Mouse (Mus musculus): ENCODE data around the gene Gm11011.

Gene Gm11011

DNA sequence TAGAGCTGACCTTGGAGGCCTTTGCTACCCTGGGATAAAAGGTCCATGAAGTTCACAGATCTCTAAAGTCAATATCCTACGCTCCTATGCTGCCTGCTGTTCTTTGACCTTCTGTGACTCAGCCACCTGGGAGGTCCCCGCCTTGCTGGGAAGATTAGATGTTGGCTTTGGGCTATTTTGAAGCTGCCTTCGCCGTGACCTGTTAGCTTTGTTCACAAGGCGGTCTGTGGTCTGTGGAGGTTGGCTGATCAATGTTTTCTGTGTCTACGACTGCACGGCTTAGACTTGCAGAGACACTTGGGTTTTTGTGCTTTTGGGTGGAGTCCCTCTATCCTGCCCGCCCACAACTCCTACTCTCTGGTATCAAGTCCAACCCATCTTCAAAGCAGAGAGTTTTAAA is 2.9 kb upstream of the Gm11011 start:
- DNase-seq (ENCODE audit: inconsistent age in 2 of 2, low spot score in 1 of 2): no peak

DNA sequence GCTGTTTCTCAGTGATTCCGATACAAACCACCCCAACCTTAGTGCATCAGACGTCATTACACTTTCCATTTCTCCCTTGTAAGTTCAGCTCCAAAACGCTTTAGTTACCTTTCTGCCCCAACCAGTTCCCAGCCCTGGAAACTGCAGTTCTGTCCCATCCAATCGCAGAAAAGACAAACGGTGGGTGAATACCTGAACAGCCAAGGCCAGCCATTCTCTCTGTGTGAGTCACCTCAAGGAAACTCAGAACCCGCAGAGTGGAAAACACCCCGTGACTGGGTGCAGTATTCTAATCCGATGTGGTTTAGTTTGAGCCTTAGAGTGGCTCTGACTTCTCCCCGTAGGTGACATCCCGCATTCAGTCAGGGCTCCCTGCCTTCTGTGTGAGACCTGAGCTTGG is 2.2 kb upstream of the Gm11011 start:
- no peak for DNase-seq (ENCODE audit: inconsistent age in 2 of 2, low spot score in 1 of 2)

DNA sequence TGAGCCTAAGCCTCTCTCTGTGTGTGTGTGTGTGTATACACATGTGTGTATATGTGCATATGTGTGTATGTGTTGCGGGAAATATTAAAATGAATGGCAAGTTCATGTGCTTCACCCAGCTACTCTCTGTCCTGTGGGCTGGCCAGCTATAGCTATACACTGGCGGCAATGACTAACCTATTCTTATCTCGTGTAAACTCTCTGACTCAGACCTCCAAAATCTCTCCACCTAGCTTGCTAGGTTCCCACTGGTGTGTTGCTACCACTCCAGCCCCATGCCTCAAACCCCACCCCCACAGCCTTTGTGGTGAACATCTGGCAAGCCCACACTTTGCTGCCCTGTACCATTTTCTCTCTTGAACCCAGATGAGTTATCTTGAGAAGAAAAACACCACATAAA is 857 bp downstream of the Gm11011 start:
- DNase-seq (ENCODE audit: inconsistent age in 2 of 2, low spot score in 1 of 2): no peak

DNA sequence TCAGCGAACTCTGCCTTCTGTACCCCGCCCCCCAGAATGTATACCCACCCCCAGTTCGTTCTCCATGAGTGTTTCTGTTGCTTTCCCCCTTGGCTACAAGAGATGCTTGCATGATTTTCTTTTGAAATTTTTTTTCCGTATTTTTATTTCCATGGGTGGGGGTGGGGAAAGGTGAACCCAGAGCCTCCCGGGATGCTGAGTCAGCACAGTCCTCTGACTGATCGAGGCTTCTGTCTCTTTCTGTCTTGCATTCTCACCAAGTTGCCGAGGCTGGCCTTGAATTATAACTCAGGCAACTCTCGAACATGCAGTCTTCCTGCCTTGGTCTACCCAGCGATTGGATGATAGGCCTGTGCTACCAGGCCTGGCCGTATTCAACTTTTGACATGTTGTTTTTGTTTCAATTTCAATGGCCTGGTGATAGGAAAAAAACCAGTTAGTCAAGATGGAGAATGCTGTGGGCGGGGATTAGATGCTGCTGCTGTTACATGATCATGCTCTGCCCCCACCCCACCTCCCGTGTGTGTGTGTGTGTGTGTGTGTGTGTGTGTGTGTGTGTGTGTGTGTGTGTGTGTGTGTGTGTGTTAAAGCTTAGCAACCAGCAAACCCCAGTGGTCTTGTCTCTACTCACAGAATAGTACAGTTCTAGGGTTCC is 1.8 kb downstream of the Gm11011 start:
- no peak for DNase-seq (ENCODE audit: inconsistent age in 2 of 2, low spot score in 1 of 2)

DNA sequence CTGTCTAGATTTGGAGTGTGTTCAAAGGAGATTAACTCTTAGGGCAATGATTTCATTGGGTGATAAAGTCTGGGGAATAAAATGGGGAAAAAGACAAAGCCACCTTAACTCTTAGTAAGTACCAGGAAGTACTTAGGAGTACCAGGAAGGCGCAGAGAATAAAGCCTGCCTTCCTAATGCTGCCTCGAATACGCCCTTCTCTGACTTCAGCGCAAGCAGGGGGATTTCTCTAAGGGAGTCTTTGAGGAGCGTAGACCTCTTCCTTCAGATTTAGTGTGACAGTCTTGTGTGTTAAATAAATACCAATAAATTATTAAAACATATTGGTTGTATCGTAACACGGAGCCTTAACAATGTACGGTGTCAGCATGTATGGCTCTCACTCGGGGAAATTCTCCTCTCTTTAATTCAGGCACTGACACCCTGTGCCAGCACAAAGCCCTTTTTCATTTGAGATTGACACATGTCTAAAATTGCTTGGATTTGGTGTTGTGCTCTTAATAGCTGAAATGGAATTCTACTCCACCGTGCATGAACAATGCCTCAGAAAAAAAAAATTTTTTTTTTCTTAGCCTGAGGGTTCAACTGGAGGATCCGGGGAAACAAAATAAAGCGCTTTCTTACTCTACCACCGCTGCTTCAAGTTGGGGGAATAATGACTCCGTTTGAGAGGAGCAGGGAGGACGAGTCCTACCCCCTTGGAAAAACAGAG is 2.6 kb downstream of the Gm11011 start:
- no peak for DNase-seq (ENCODE audit: inconsistent age in 2 of 2, low spot score in 1 of 2)

DNA sequence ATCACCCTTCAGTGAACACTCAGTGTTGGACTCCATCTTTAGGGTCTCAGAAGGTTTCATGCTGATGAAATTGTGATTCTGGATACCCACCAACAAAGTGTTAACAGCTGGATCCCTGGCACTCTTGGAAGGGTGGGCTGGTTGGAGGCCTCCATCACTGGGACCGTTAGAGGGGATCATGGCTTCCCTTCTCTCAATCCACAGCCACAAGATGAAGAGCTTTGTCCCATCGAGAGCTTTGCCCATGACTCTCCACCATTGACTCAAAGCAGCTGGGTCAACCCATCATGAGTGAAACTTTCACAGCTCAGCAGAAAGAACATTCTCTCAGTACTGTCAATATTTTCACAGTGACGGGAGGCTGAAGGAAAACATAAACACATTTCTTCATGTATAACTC is 4.1 kb downstream of the Gm11011 start:
- no peak for DNase-seq (ENCODE audit: inconsistent age in 2 of 2, low spot score in 1 of 2)

DNA sequence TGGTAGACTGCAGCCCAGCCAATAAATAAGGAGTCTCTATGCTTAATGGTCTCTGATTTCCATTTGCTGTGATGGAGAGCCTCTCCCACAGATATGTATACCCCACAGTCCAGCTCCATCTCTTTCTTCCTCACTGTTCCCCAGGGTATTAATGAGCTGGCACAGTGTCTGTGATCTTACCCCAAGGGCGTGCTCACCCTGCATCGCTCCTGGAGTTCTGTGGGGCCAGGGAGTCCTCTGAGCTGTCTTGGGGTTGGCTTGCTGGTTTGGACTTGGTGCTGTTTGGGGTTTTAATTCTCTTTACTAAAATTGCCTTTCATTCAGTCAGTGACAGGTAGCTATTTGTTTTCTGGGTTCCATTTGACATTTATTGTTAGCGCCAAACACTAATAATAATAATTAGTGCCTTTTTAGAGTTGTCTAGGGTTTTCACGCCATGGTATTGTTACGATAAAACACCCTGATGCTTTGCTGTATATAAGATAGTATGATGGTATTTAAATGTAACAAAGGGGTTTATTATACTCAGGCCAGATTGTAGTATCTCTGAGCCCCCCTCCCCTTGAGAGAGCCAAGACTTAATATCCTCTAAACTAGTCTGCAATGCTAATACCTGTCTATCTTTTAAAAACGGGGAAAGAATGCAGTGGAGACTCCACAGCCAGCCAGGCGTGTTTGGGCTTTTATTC is 9.9 kb downstream of the Gm11011 start:
- DNase-seq (ENCODE audit: inconsistent age in 2 of 2, low spot score in 1 of 2): no peak

DNA sequence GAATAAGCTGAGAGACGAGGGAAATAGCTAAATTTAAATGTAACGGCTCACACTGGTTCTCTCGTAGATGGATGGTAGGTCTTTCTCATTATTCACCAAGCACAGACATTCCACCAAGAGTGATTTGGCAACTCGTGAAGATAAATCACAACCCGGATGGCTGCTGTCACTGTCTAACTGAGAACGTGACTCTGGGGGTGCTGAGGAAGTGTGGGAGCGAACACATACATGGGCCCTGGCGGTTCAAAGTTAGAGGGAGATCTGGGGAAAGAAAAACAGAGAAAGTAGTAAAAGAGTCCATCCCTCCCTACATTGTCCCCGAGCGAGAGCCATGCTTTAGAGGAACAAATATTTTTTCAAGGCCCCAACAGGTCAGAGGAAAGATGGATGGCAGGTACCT is 17.5 kb downstream of the Gm11011 start:
- no peak for DNase-seq (ENCODE audit: inconsistent age in 2 of 2, low spot score in 1 of 2)

DNA sequence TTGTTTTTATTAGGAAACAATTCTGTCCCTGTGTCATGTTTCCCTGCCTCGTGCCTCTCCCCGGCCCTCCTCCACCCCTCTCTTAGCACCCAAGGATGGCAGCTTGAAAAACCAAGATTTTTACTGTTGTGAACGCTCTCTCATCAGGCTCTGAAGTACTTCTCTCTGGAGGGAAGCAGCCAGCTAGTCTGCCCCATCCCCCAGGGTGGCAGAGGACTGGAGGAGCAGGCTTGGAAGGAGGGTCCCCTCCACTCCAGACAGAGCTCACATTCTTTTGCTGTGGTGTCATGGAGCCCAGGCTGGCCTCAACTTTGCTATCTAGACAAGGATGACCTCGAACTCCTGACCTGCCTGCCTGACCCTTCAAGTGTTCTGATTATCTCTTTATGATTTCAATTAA is 21.4 kb downstream of the Gm11011 start:
- no peak for DNase-seq (ENCODE audit: inconsistent age in 2 of 2, low spot score in 1 of 2)

DNA sequence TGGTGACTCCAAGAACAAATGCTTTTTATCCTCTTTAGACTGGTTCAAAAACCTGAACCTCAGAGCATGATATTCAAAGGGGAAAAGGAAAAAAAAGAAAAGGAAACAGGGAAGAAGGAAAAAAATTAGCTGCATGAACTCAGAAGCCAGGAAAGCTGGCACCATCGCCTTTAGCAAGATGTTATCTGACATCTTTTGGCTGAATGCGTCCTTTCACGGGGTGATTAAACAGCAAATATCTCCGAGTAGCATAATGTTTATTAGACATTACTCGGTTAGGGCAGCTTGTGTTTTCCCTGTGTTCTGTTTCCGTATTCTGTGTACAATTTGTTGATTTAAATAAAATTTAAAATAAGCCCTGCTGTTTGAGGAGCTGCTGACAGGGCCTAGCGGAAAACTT is 21.8 kb downstream of the Gm11011 start:
- DNase-seq (ENCODE audit: inconsistent age in 2 of 2, low spot score in 1 of 2): no peak

DNA sequence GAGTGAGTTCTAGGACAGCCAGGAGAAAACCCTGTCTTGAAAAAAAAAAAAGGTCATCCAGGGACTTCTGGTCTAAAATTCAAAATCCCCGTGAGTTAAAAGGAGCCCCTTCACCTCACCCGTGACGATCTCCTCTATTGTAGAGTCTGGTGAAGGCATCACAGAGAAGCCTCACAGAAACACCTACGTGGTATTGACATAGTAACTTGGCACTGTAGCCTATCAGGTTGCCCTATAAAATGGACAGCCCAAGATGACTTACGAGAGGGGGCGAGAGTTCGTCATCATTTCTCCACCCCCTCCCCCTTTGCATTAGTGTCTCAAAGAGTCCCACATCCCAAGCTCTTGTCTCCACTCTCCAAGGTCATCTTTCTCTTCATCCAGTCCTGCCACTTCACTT is 41.9 kb downstream of the Gm11011 start:
- no peak for DNase-seq (ENCODE audit: inconsistent age in 2 of 2, low spot score in 1 of 2)

DNA sequence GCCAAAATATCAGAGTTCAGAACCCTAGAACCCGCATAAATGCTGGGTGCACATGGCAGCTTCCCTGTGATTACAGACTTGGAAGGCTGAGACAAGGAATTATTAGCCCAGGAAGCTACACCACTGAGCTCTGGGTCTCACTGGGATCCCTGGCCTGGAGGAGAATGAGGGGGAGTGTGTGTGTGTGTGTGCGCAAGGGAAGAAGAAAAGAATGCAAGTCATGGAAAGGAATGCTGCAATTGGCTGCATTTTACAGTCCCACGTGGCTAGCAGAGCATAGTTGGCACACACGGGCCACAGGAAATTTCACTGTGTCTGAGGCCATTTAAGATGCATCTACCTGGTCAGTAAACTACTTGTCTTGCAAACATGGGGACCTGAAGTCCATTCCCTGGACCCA is 48.6 kb downstream of the Gm11011 start:
- no peak for DNase-seq (ENCODE audit: inconsistent age in 2 of 2, low spot score in 1 of 2)

Data from adrenal gland, adult (tissue).